Mouse (Mus musculus): Measurements from ENCODE around the gene Slc10a7. TPM values are rescaled to one million over a fixed set of nuclear protein-coding genes. Genes with fewer than 3 reads are reported as not detected.

The Slc10a7 gene
- total RNA-seq (2023; ENCODE audit: inconsistent age): 30.6 to 35.9 TPM (median 31.4 TPM) in 4 replicates

GRCm38 (mm10) chr8:78509273-78510031 lies at the start of gene Slc10a7:
Slc10a7 (plus strand) TSS chr8:78509346.

GRCm38 (mm10) chr8:78508719-78509272 lies 350 bp upstream of the Slc10a7 start, which contains the start of gene Rbmxl1:
Rbmxl1 (minus strand) TSS chr8:78508898.

Other genes with a start within 250 kb of the Slc10a7 start
- gene Pou4f2, start 72.7 kb upstream of the Slc10a7 start, total RNA-seq (2023; ENCODE audit: inconsistent age): not detected in 4 replicates
- gene Rbmxl1, start 448 bp upstream of the Slc10a7 start, total RNA-seq (2023; ENCODE audit: inconsistent age): 92.3 to 98.8 TPM (median 95.9 TPM) in 4 replicates